Mouse (Mus musculus) CH12F3 (cell line): Measurements from ENCODE around the gene Morc3.

ENCODE experiments used
- in situ Hi-C: fragments of 300-500 bp; cut with MboI; formaldehyde crosslinking; loops from 2 replicates; pipeline ENCODE4 v1.14.3; 2020; ENCODE audit warnings: low sequenced_read_pairs

The Morc3 gene

DNA sequence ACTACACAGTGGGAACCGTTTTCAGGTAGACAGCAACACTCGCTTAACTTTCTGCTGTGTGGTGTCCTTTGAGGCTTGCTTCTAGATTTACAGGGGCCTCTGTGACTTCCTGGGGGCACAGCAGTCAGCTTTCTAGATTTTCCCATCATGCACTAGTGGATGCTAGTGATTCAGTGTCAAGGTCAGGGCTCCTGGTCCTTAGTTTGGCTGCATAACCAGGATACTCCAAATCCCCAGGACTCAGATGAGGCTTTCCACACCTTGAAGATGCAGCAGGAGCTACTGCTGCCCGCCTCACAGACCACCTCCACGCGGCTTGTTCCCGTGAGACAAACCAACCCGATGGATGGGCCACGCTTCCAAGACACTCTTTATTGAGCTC is 86.7 kb downstream of the Morc3 start:
- in situ Hi-C loops, result no loop called here

- in situ Hi-C loops, result no loop called here
Measured at GRCm38 (mm10) chr16:93919189-93919588, 87.3 kb downstream of the Morc3 start.

GRCm38 (mm10) chr16:93920673-93921072 is 88.8 kb downstream of the Morc3 start:
- in situ Hi-C loops, result no loop called here

- in situ Hi-C loops, result no loop called here
Measured at GRCm38 (mm10) chr16:93922835-93923389, 91.0 kb downstream of the Morc3 start.

DNA sequence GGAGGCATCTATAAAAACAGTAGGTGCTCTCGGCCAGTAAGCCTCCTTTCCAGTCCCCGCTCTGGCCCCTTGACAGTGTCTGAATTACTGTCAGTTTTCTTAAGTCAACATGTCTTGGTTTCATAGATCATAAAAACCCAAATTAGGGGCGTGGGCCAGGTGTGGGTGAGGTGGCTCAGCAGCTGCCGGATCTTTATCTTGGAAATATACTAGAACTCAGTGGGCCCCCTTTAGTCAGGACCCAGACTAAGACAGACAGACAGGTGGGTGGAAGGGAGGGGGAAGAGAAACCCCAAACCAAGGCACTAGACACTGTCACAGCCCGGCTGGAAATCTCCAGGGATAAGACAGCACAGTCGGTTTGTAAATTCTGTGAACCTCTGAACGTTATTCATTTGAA is 91.9 kb downstream of the Morc3 start:
- in situ Hi-C loops, result no loop called here
